Mouse (Mus musculus): Measurements from ENCODE around the gene Xirp1. TPM values are rescaled to one million over a fixed set of nuclear protein-coding genes. Genes with fewer than 3 reads are reported as not detected.

Gene Xirp1
- polyA plus RNA-seq, 1 experiment from 2014 or later: 0.04 TPM

DNA sequence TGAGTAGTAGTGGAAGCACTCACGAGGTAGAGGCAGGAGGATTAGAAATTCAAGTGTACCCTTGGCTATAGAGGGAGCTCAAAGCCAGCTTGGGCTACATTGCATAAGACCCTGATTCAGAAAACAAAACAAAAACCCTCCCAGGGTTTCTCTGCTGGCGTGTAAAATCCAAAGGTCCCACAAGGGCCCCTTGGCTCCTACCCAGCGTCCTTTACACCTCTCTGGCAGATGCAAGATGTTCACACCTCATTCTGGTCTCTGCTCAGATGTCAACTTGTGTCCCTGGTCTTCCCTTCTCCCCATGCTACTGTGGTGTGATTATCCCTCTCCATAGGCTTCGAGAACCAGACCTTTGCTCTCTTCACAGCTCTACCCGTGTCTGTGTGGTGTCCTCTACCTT lies 22.6 kb downstream of the Xirp1 start:
- 85% methylated on average over 5 of the region's 5 CpGs for WGBS
- Histone ChIP-seq H3K9me3 (no peaks in the 10 kb centered on the region), H3K4me1 (peaks cover 17% of the 10 kb centered on the region), H3K4me2 (no peak overlapping the region), H3K36me3 (replicated peaks) (no peaks in the 10 kb centered on the region), H3K4me3 (replicated peaks) (no peak overlapping the region), H3K27me3 (no peaks in the 10 kb centered on the region), H3K27ac (no peak overlapping the region), H3K9ac (no peak overlapping the region)
- no peak for ATAC-seq (ENCODE audit: low FRiP score)

DNA sequence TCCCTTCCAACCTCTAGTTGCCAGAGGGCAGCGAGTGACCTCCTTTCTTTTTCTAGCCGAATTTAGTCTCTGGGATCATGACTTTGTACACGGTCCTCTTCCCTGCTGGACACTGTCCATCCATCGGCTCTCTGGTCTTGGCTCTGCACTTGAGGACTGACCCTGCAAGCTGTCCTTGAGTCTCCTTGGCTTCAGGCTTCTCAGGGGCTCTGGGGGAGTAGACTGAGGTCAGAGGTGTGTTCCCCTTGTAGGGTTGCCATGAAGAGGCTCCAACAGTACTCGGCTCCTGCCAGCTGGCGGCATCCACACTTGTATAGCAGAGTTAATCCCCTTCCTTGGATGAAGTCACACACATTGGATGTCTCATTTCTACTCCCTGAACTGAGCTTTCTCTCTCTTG lies 23.8 kb downstream of the Xirp1 start:
- Histone ChIP-seq H3K27ac (no peak overlapping the region), H3K9ac (no peak overlapping the region), H3K4me2 (no peak overlapping the region), H3K4me1 (peaks cover 17% of the 10 kb centered on the region), H3K9me3 (no peaks in the 10 kb centered on the region), H3K36me3 (replicated peaks) (no peaks in the 10 kb centered on the region), H3K4me3 (replicated peaks) (no peak overlapping the region), H3K27me3 (no peaks in the 10 kb centered on the region)
- 79% methylated on average over 6 of the region's 6 CpGs for WGBS
- no peak for ATAC-seq (ENCODE audit: low FRiP score)

DNA sequence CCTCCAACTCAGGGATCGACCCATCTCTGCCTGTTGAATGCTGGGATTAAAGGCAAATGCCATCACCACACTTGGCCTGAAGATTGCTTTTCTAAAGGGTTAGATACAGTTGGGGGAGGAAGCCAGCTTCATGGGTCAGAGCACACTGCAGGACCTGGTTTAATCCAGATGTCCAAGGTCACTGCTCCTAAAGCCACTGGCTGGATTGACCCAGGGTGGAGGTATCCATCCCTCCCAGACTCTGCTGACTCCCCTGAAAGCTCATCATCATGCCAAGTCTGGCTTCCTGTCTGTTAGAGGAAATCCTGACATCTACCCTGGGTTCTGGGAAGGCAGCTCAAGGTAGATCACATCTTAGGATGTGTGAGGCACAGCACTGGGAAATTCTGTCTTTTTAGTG lies 24.6 kb downstream of the Xirp1 start:
- no peak overlapping the region for H3K9ac ChIP-seq
- H3K36me3 ChIP-seq (replicated peaks): no peaks in the 10 kb centered on the region
- 81% methylated on average over 1 of the region's 1 CpGs for WGBS
- H3K27ac ChIP-seq: no peak overlapping the region
- H3K9me3 ChIP-seq: no peaks in the 10 kb centered on the region
- no peaks in the 10 kb centered on the region for H3K27me3 ChIP-seq
- H3K4me2 ChIP-seq: no peak overlapping the region
- H3K4me3 ChIP-seq (replicated peaks): no peak overlapping the region
- no peak for ATAC-seq (ENCODE audit: low FRiP score)
- peaks cover 11% of the 10 kb centered on the region for H3K4me1 ChIP-seq

DNA sequence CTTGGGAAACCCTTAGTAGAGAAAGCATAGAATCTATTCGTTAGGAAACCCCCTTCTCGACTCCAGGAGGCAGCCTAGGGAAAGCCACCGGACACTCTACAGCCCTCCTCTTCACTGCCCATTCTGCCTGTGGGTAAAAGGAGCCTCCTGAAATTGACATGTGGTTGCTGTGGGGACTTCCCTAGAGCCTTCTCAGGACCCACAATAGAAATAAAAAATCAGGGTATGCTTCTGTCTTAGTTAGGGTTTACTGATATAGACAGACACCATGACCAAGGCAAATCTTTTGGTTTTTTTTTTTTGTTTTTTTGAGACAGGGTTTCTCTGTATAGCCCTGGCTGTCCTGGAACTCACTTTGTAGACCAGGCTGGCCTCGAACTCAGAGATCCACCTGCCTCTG lies 27.3 kb downstream of the Xirp1 start:
- H3K9me3 ChIP-seq: no peaks in the 10 kb centered on the region
- no peaks in the 10 kb centered on the region for H3K36me3 ChIP-seq (replicated peaks)
- H3K27me3 ChIP-seq: peaks cover 11% of the 10 kb centered on the region
- H3K9ac ChIP-seq: no peak overlapping the region
- WGBS: 81% methylated on average over 4 of the region's 4 CpGs
- ATAC-seq (ENCODE audit: low FRiP score): no peak
- H3K4me1 ChIP-seq: 0 out of 2 replicates have a peak, but pooled peaks cover 2% of the 10 kb centered on the region
- no peak overlapping the region for H3K4me2 ChIP-seq
- H3K4me3 ChIP-seq (replicated peaks): no peak overlapping the region
- H3K27ac ChIP-seq: no peak overlapping the region

DNA sequence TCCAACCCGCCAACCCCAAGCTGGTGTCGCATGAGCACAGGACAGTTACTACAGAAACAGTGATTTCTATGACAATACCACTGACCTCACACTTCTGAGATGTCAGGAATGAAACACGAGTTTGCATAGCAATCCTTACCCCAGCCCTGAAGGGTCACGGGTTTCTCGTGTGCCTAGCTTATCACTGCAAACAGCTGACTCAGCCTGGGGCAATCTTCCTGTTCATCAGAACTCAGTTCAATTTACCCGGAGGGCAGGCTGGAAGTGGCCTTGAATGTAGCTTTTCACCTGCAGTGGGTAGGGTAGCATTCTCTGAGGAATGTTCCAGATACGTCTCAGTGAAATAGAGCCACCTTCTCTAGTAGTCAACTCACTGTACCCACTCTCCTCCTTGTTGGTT lies 29.2 kb downstream of the Xirp1 start:
- no peaks in the 10 kb centered on the region for H3K9me3 ChIP-seq
- H3K36me3 ChIP-seq (replicated peaks): no peaks in the 10 kb centered on the region
- H3K9ac ChIP-seq: no peak overlapping the region
- H3K4me1 ChIP-seq: 0 out of 2 replicates have a peak, but pooled peaks cover 2% of the 10 kb centered on the region
- no peak overlapping the region for H3K27ac ChIP-seq
- no peak for ATAC-seq (ENCODE audit: low FRiP score)
- no peak overlapping the region for H3K4me3 ChIP-seq (replicated peaks)
- 83% methylated on average over 7 of the region's 7 CpGs for whole genome bisulfite sequencing
- peaks cover 11% of the 10 kb centered on the region for H3K27me3 ChIP-seq
- H3K4me2 ChIP-seq: no peak overlapping the region

DNA sequence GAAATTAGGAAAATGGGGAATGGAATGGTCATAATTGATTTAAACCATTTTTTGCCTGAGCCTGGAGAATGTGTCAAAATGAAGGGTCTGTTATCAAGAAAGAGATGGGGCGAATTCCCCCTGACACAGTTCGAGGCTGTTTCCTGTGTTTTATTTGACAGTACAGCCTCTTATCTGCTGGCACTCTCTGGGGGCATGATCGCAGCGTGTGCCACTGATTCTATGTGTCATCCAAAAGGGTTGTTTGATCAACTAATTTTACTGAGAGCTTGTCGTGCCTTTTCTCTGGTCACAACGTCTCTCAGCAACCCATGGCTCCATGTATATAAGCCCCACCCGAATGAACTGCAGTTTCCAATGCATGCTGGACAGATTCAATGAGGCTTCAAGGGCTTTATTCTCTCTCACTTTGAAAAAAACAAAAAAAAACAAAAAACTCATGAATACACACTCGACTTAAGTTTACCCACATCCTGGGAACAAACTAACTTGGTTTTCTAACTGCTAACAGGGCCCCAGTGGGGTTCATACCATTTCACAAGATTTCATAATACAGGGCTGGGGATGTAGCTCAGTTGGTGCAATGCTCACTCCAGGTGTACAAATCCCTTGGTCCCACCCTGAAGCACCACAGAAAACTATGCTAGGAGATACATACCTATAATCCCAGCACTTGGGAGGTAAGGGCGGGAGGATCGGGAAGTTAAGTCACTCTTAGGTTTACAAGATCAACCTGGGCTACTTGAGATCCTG lies 30.1 kb downstream of the Xirp1 start:
- no peak overlapping the region for H3K27ac ChIP-seq
- no peaks in the 10 kb centered on the region for H3K36me3 ChIP-seq (replicated peaks)
- no peak overlapping the region for H3K4me3 ChIP-seq (replicated peaks)
- 76% methylated on average over 10 of the region's 10 CpGs for WGBS
- H3K9me3 ChIP-seq: no peaks in the 10 kb centered on the region
- no peak overlapping the region for H3K4me2 ChIP-seq
- peaks cover 11% of the 10 kb centered on the region for H3K27me3 ChIP-seq
- H3K4me1 ChIP-seq: 0 out of 2 replicates have a peak, but pooled peaks cover 2% of the 10 kb centered on the region
- no peak overlapping the region for H3K9ac ChIP-seq
- ATAC-seq (ENCODE audit: low FRiP score): no peak

DNA sequence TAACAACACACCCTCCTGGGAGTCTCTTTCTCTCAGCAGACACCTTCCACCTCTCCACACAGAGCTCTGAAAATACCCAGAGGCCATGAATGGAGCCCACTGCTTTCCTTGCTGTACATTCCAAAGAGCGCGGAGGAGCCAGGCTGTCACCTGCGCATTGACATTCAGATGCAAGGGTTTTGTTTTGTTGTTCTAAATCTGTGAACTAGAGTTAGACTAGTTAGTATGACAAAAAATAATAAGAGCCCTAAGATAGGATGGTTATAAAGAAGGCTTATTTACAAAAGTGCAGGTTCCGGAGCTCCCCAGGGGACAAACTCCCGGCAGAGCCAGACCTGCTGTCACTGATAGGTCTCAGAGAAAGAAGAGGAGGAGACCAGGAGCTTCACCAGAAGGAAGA lies 32.1 kb downstream of the Xirp1 start:
- Histone ChIP-seq H3K27me3 (peaks cover 15% of the 10 kb centered on the region), H3K4me2 (no peak overlapping the region), H3K36me3 (replicated peaks) (no peaks in the 10 kb centered on the region), H3K9me3 (no peaks in the 10 kb centered on the region), H3K27ac (no peak overlapping the region), H3K9ac (no peak overlapping the region), H3K4me3 (replicated peaks) (no peak overlapping the region), H3K4me1 (0 out of 2 replicates have a peak, but pooled peaks cover 2% of the 10 kb centered on the region)
- WGBS: 16% methylated on average over 5 of the region's 5 CpGs
- ATAC-seq (ENCODE audit: low FRiP score): no peak

DNA sequence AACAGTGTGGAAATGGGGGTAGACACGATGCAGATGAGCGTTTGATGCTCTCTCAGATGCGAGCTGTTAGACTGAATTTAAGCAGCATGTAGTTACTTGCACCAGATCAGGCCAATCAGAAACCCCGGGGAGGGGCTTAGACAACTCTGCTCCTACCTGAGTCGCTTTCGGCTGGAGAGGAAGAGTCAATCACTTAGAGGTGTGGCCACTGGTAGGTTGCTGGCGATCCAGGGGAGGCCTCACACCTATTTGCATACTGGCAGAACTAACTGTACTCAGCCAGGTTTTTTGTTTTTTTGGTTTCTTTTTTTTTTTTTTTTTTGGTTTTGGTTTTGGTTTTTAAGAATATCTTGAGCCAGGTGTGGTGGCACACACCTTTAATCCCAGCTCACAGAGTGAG lies 35.1 kb downstream of the Xirp1 start:
- Histone ChIP-seq H3K36me3 (replicated peaks) (no peaks in the 10 kb centered on the region), H3K4me2 (no peak overlapping the region), H3K4me3 (replicated peaks) (no peak overlapping the region), H3K27ac (no peak overlapping the region), H3K9ac (no peak overlapping the region), H3K27me3 (peaks cover 31% of the 10 kb centered on the region), H3K9me3 (no peaks in the 10 kb centered on the region), H3K4me1 (peaks cover 15% of the 10 kb centered on the region)
- 48% methylated on average over 7 of the region's 7 CpGs for WGBS
- ATAC-seq (ENCODE audit: low FRiP score): no peak

DNA sequence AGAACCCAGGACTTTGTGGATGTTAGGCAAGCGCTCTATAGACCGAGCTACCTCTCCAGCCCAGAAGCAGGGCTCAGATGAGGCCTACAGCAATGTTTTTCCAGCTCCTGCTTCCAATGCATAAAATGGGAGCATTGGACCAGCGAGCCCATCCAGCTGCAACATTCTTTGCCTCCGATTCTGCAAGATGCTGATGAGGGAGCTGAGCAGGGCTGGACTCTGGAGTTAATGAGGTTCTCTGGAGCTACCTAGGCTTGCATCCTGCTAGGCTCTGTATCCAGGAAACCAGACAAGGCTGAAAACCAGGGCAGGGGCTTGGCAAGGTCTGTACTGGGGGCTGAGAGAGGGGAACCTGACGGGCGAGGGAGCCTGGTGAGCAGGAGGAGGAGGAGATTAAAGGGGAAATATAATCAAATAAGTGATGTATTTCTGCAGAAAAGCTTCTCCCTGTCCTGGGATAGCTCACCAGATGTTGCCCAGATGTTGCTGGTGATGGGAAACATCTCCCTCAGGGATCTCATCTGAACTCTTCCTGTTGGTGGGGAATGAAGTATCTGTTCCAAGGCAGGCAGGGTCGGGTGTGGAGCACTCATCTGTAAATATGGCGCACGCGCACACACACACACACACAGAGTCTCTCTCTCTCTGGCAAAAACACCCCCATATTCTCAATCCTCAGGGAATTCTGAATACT lies 37.4 kb downstream of the Xirp1 start:
- Histone ChIP-seq H3K36me3 (replicated peaks) (no peaks in the 10 kb centered on the region), H3K27me3 (peaks cover 32% of the 10 kb centered on the region), H3K9me3 (no peaks in the 10 kb centered on the region), H3K27ac (no peak overlapping the region), H3K4me1 (peaks cover 37% of the 10 kb centered on the region), H3K4me2 (no peak overlapping the region), H3K9ac (no peak overlapping the region), H3K4me3 (replicated peaks) (no peak overlapping the region)
- ATAC-seq (ENCODE audit: low FRiP score): no peak
- 87% methylated on average over 10 of the region's 10 CpGs for WGBS

DNA sequence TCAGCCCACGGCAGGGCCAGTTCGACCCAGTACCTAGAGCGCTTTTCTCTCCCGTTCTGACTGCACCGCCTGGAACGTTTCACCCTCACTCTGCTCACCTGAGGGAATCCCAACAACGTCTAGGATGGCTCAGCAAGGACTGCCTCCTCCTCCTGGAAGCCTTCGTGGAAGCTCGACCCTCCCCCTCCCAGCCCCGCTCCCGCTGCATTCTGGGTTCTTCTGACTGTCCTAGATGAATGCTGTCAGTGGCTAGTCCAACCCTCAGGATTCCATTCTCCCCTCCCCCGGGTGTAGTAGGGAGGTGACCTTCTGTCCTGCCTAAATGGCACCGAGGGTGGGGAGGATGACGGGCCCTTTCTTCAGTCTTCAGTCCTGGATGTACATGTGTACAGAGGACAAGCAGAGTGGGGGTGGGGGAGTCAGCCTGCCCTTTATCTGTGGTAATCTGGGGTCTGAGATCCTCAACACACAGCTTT lies 38.8 kb downstream of the Xirp1 start, which contains the start of gene Csrnp1:
Csrnp1 (minus strand) TSS at position 123 of the 476 bp plus-strand sequence.
- peak within 1 kb of the TSS; percentile 57 for H3K9ac ChIP-seq
- no peak for ATAC-seq (ENCODE audit: low FRiP score)
- 7% methylated on average over 14 of the region's 14 CpGs for WGBS
- 0 out of 2 replicates have a peak within 1 kb of the TSS, but pooled peaks have one; percentile 25 for H3K27ac ChIP-seq
- H3K27me3 ChIP-seq: peaks cover 32% of the 10 kb centered on the region
- no peaks in the 10 kb centered on the region for H3K36me3 ChIP-seq (replicated peaks)
- H3K4me3 ChIP-seq (replicated peaks): peak within 1 kb of the TSS; percentile 59
- H3K4me2 ChIP-seq: peak within 1 kb of the TSS; percentile 87
- no peaks in the 10 kb centered on the region for H3K9me3 ChIP-seq
- peaks cover 47% of the 10 kb centered on the region for H3K4me1 ChIP-seq

DNA sequence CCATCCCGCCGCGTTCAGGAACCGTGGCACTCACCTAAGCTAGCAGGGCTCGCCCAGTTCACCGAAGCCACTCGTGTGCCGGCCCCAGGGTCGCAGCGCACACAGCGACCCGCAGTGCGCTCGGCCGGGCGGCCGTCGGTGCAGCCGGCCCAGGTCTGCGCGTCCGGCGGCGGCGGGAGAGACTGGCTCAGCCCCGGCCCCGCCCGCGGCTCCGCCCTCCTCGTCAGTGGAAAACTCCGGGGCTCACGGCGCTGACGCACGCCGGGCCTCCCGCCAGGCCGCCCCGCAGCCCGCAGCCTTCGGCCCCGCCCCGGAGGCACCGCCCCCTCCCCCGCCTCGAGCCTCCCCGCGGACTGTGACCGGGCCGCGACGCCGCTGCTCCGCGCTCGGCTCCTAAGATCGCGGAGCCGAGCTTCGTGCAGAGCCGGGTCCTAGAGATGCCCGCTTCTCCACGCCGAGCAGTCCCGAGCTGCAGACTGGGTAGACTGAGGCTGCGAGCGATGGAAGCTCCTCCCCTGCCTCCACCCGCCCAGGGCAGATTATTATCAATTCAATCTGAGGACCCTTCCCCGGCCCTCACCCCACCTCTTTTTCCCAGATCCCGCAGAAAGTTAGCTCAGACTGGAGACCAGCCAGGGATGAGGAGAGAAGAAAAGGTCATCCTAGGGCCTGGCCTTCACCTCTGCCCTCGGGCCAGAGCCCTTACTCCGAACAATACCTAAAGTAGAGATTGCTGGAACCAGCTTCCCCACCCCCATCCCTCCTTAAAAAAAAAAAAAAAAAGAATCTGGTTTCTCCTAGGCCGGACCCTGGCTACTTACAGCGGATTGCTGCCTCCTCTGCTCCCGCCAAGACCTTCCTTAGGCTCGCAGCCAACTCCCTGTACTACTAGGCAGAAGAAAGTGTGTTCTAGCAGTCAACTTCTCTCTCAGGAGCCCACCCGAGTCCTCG lies 39.5 kb downstream of the Xirp1 start:
- Histone ChIP-seq H3K27ac (0 out of 2 replicates have a peak overlapping the region, but pooled peaks have one; percentile 25), H3K36me3 (replicated peaks) (no peaks in the 10 kb centered on the region), H3K4me2 (peak overlapping the region; percentile 87), H3K27me3 (peaks cover 32% of the 10 kb centered on the region), H3K4me1 (peaks cover 47% of the 10 kb centered on the region), H3K9me3 (no peaks in the 10 kb centered on the region), H3K9ac (peak overlapping the region; percentile 57), H3K4me3 (replicated peaks) (peak overlapping the region; percentile 59)
- peak; percentile 84 for ATAC-seq (ENCODE audit: low FRiP score)
- under 1% methylated on average over 79 of the region's 79 CpGs for WGBS
